Mouse (Mus musculus) R1 (cell line): ENCODE measurements at regions not wholly inside any gene's neighbourhood (a gene's known extent, or its start where the extent isn't known, plus 50 kb on each side); places are given as distances from the start of the nearest gene placed in this dataset.

Source experiments
- DNase-seq: peaks from one replicate; pipeline ENCODE4 v3.0.0-alpha.2; 2018; ENCODE audit warnings: low read depth, low spot score

DNA sequence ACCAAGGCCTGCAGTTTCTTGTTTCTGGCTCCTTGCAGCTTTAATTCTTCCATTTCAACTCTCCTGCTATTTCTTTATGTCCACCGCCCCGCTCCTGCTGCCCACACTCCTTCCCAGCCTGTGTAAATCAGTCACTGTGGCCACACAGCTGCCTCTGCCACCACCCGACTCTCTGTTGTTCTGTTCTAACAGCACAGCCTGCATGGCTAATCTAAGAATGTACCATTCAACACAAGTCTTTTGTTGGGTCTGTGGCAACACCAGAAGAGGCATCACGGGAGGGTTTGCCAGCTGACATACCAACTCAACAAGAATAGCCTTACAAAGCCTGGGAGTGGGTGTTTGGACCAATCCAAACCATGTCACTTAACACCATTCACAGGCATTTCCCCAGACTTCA, 264.9 kb upstream of the Pum3 start:
- DNase-seq, result no peak

DNA sequence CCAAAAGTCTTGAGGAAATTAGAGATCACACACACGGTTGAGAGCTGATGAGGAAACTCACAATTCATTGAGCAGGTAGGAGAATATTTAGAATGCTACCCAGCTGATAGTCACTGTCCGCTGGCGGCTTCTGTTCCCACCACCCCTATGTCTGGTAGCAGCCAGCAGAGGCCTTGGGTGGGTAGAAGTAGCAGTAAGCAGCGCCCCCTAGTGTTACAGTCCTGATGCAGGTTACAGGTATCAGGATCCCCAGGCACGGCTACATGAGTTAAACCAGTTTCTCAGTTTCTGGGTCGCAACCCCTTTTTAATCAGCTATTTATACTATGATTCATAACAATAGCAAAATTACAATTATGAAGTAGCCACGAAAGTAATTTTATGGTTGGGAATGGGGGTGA, 264.1 kb upstream of the Pum3 start:
- DNase-seq, result peak; percentile 67

DNA sequence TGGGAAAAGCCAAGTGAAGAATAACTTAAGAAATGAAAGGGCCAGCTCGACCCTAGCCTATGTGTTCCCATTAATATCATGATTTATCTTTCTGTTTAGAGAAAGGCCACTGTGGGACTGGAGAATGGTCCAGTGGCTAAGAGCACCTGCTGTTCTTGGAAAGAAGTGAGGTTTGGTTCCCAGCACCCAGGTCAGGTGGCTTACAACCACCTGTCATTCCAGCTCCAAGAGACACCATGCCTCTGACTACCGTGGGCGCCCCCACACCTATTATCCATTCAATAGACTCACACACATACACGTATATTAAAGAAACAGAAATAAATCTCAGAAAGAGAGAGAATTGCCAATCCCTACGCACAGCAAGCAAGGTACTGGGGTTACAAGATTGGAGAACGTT, 263.3 kb upstream of the Pum3 start:
- DNase-seq, result no peak

DNA sequence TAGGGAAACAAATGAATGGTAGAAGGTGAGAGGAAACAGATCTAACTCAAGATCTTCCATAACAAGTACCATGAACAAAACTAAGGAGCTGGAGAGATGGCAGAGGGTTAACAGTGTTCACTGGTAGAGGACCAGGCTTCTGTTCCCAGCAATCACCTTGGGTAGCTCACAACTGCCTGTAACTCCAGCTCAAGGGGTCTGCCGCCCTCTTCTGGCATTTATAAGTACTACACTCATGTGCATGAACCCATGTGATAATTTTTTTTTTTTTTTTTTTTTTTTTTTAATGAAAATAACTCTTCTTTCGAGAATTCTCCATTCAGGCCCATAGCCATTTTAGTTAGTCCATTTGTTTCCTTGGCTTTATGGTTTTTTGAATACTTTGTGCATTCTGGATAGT, 253.8 kb upstream of the Pum3 start:
- DNase-seq, result peak; percentile 63

DNA sequence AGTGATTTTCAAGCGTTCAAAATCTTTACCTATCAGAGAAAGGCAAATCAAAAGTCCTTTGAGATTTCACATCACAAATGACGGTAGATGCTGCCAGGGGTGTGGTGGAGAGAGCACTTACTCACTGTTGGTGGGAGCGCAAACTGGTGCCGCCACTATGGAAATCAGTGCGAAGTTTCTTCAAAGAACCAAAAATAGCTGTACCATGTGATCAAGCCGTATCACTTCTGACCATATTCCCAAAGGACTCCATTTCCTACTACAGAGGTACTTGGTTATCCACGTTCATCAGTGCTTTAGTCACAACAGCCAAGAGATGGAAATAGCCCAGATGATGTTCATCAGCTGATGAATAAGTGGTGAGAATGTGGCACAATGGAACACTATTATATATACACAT, 249.8 kb upstream of the Pum3 start:
- no peak for DNase-seq

DNA sequence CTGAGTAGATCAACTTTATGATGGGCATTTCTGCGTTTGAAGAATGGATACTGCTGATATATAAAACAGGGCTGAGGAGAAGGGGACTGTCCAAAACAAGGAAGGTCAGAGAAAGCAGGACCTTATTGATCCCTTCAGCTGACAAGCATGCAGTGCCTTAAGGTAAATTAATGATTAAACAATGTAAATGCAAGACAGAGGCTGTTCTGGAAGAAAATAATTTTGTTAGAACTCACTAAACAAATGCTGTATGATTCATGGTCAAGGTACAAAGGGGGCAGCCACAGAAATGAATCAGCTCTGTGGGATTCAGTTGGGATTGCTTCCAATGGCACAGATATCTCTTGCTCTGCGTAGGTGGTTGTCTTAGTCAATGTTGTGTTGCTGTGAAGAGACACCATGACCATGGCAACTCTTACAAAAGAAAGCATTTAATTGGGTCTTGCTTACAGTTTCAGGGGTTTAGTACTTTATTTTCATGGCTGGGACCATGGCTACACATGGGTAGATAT, 243.1 kb upstream of the Pum3 start:
- no peak for DNase-seq

DNA sequence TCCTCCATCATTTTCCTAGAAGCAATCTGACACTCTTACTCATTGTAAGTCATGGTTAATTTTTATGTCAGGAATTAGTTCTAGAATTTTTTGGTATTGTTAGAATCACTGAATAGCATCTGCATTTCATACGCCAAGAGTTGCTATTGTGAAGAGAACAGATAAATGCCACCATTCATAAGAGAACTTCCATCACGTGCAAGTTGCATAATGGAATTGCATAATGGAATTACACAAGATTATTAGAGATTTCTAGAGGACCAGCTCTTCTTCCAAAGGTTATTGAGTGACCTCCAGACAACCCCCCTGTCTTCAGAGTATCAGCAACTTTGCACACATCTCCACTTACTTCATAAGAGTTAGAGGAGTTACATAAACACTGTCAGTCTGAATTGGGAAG, 233.7 kb upstream of the Pum3 start:
- DNase-seq, result no peak

DNA sequence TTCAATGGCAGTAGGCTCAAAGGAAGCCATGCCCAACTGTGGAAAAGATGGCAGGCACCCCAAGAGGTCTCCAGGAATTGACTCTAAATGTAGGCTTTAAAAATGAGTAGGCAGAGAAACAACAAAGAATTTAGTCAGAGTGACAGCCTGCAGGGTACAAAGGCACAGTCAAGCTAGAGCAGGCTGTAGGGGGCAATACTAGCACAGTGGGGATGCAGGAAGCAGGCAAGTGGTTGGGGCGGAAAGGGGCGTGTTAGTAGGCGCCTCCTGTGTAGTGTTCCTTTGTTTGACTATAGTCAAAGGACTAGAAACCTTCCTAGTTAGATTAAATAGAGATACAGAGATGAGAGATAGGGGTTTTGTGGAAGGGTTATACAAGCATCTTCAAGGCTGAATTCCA, 211.4 kb upstream of the Pum3 start:
- peak; percentile 93 for DNase-seq

DNA sequence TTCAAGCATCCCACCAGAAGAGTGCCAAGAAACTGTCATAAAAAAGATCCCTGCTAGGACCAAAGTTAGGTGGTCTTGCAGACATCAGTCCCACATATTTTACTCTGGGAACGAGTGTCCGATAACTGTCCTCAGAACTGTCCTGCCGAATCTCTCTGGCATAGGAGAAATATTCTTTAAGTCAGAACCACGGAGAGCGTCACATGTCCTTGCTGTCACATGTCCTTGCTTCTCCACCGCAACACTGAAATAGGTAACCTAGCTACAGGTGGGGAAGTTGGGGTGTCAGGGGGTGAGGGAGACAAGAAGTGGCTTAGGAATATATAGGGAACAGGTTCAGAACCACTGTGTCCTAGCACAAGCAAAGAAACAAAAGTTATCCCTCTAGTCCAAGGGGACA, 203.5 kb upstream of the Pum3 start:
- DNase-seq, result peak; percentile 13

DNA sequence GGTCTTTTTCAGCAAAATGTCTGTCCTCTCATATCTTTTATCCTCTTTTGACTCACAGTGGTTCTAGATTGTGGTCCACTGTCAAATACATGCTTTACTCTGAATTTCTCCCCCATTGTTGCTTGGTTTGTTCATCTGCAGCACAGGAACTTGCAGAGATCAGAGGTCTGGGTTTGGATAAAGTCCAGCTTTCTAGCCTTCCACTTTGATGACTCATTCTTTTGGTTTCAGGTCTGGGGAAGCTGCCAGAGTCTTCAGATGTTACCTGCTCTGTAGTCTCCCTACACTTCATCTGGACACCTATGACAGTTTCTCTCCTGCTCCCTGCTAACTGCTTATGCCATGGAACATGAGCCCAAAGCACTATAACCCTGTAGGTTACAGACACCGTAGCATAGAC, 198.0 kb upstream of the Pum3 start:
- no peak for DNase-seq

DNA sequence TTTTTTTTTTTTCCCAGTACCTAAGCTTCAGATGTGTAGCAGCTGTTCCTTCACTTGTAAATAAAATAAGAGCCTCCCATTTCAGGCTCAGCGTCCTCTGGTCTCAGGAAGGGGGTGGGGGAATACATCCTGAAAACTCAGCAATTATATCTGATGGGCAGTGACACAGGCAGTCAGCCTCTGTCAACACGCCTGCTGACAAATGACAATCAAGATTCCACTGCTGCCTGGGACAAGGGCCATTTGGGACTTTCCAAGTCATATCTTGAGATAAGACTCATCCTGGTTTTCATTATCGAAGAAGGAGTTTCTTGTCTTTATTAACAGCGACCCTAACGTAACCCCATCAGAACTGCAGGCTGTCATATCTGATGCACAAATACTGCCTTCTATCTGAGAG, 187.9 kb upstream of the Pum3 start:
- no peak for DNase-seq

DNA sequence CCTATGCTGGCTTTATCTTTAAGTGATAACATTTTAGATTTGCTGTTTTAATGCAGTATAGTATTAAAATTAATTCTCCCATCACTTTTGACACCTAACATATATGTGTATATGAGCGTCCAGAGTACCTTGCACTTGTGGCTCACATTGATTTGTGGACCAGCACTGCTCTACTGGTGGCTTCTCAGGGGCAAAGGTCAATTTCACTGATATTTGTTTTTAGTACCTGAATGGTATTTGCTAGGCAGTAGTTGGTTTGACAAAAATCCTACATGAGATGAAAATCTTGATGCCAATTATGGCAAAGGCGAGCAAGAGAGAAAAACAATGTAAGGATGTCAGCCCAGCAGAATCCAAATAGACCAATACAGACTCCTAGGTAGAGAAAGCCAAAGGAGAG, 177.3 kb upstream of the Pum3 start:
- DNase-seq, result no peak

DNA sequence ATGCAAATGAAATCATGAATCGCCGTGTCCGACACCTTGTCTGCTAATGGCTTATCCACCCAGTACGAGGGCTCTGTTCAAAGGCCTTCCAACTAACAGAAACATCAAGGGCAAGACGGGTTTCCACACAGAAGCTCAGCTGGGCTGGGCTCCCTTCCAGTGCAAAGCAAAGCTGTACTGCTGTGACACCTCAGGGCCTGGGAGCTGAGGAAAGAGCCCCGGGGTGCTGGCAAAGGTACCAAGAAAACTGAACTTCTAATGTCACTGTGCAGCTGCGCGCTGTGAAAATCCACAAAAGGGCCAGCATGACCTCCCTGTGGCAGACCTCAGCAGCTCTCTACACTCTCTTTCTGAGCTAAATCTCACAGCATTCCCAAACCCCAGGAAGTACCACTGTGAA, 173.7 kb upstream of the Pum3 start:
- DNase-seq, result peak; percentile 31

DNA sequence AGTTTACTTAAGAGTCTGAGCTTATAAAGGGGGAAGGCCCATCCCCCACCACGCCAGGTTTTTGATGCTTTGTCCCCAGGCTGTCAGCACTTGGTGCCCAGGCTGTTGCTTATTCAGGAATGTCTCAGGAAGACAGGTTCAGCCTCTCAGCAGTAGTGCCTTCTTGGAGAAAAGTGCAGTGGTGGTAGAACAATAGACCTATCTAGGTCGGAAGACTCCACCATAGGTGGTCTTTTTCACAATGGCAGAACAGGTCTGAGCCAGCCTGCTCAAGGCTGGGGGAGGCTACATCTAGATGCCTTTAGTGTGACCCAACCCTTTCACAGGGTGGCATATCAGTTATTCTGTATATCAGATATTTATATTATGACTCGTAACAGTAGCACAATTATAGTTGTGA, 171.9 kb upstream of the Pum3 start:
- DNase-seq, result peak; percentile 92

DNA sequence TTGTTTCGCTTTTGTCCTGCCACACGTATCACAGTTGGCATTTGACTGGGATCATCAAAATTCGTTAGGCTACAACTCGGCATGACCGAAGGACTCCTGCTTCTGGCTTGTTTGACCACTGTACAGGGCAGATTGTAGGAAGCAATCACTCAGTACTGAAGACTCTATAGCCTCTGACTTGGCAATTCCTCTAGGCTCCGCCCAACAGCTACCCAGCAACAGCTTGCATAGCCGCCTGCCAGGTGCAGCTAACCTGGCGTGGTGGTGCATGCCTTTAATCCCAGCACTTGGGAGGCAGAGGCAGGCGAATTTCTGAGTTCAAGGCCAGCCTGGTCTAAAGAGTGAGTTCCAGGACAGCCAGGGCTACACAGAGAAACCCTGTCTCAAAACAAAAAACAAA, 170.8 kb upstream of the Pum3 start:
- DNase-seq, result peak; percentile 74

DNA sequence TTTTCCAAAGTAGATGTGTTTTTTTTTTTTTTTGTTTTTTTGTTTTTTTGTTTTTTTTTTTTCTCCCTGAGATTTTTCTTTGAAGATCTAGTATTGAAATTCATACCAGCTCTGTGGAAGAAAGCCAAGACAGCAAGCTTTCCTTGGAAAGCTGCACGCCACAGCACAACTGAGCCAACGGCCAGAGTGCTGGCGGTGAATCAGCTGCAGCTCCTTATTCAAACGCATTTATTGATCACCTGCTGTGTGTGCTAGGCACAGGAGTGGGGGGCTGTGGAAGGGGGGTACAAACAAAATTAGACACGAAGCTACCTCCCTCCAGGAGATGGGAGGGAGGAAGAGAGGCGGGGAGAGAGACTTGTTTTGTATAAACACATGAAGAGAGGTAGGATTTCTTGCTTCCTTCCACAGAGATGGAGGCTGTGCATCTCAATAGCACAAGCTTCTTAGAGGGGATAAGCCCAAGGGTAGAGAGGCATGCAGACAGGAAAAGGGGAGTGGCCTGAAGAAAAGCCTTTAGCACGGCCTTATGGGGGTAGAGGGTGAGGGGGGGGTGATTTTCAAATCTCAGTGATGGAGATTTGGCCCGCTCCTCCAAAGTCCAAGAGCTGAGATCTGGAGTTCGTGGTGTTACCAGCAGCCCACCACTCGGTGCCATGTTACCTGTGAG, 170.1 kb upstream of the Pum3 start:
- DNase-seq, result peak; percentile 60

DNA sequence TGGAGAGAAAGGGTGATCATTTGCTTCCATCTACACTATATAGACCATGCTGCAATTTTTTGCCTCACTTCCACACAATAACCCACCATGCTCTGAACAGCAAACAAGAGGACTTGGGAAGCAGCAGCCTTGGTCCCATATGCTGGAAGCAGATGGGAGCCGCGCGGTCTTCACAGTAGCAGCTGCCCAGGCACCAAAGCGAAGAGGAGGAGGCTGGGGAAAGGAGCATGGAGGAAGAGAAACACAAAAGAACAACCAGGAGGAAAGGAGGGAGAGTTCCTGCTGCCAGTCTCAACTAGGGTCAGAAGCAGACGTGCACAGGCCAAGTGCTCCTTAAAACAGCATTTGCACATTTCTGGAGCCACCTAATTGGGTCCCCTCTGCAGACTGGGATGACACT, 168.7 kb upstream of the Pum3 start:
- no peak for DNase-seq

DNA sequence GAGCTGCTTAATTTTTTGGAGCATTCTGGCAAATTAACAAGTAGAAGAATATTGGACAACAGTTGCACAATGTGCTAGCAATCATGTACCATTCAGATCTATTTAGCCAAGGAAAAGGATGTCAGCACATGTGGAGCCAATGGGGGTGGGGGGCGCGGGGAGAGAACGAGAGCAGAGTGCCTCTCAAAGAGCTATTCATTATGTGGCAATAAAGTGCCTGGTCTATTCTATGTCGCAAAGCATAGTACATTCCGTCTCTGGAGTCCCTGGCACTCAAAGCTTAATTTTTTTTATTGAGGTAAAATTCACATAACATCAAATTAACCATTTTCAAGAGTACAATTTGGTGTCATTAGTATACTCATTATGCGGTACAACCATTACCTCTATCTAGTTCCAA, 155.9 kb upstream of the Pum3 start:
- no peak for DNase-seq

DNA sequence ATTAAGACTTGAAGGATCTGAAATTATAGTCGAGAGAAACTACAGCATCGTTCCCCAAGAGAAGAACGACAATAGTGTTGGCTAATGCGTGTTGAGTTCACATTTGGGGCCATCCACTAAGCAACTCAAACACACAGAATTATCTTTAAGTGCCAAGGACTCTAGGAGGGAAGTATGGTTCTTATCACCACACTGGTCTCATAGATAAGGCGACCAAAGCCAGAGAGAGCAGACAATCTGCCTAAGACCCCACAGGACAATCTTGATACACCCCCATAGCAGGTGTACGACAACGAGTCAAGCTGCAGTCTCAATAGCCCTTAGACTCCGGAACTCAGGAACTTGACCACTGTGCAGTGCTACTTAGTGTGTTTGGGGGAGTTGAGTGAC, 152.5 kb upstream of the Pum3 start:
- no peak for DNase-seq

DNA sequence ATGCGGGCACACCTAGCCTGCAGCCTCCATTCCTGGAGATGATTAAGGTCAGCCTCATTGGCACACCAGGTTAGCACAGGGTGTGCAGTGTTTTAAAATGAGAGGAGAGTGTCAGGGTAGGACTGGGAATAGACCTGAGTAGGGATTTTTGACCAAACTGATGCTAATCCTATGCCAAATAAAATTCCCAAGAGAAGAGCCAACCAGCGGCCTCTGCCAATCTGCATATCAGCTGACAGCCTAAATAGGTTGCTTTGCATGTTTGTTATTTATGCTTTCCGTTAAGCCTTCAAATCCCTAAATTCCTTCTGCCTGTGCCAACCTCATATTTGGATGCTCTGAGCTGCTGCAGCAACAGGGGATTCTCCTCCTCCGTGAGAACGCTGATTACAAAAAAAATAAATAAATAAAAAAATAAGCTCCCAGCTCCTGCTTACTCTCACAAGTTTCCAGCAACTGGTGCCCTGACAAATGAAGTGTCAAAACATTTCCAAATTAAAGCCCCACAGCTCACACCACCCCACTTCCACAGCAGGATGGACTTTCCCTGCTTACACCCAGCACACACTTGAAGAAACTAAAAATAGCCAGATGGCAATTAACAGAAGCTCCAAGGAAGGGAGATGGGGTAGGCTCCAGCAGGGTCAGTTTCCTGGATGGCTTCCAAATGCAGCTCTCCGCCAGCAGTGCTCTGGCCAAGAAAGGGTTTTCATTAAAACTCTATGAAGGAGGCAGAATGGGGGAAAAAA, 151.9 kb upstream of the Pum3 start:
- no peak for DNase-seq

DNA sequence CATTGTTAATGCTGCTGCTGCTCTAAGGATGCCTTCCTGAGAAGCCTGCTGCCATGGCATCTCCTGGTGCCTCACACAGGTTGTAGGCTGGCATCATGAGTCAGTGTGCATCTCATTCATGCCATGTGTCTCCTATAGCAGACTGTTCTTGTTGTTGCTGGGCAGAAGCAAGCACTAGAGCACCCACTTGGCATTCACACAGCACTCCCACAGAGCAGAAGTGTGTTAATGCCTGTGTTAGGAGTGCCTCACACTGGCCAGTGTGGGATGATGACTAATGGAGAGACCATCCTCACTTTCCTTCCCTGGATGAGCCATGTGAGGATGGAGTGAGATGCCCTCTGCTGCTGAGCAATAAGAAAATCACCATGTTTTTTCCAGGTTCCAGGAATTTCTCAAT, 146.9 kb upstream of the Pum3 start:
- DNase-seq, result no peak

DNA sequence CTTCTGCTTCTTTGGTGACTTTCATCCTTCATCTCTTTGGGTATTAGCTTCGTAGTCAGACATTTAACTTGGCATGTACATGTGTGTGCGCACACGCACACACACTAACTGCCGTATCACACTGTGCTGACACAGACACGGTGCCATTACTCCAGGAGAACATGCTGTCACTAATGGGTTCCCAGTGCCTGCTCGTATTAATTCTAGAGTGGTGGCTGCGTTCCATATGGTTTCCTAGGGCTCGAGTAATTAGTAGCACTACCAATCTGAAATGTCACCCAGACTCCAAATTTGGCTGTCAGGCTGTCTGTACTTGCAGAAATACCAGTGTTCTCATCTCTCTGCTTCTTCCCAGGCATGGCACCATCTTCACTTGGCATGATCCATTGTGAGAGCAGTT, 137.3 kb upstream of the Pum3 start:
- no peak for DNase-seq

DNA sequence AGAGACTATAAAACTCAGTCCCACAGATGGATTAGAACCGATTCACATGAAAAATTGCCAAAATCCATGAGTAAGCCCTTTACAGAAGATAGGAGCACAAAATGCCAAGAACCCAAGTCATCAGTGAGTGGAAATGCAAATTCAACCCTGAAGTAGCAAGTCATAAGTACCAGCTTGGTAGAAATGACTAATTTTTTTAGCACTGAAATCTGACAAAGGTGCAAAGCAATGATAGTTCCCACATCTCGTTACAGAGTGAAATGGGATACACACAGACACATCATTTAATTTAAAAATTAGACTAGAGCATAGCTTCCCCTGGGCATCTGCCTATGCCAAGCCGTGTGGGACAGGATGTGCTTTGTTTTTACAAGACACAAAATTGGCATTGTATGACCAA, 136.4 kb upstream of the Pum3 start:
- DNase-seq, result no peak

DNA sequence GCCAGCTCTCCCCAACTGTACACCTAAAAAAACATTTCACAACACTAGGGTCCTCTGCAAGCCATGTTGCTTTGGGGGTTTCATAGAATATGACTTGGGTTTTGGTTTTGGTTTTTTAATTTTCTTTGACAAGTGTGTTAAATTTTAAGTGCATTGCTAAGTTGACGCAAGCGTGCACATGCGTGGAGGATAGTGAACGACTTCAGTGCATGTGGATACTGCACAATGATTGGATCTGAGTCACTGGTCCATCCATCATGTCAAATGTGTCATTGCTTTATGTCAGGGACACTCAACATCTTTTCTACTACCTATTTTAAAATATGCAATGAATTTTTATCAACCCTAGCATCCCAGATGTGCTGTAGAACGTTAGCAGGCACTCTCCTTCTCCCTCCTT, 134.5 kb upstream of the Pum3 start:
- DNase-seq, result no peak
